Mouse (Mus musculus) brain, adult 10 weeks (tissue): ENCODE measurements around the gene Abcg5. TPM values are rescaled to one million over a fixed set of nuclear protein-coding genes. Genes with fewer than 3 reads are reported as not detected.

Experiments
- polyA plus RNA-seq: library from polyadenylated mRNA; stranded (reverse); fragments of 350-450 nt; fragmentation: Illumina TruSeq; extraction: RNeasy Lipid Tissue Mini Kit (QIAGEN cat#74804); gene quantifications from one replicate; pipeline ENCODE4 v1.2.3, GENCODE M21; 2015; ENCODE audit warnings: low read depth, low replicate concordance

Abcg5 gene
- polyA plus RNA-seq, result 0.18 TPM

GRCm38 (mm10) chr17:84682734-84683717, at the start of gene Abcg5:
Gene Abcg5, minus strand, starts transcription at chr17:84683011.

GRCm38 (mm10) chr17:84675951-84676366, 6.9 kb downstream of the Abcg5 start, which contains the start of gene Abcg8:
Gene Abcg8, plus strand, starts transcription at chr17:84676302.

GRCm38 (mm10) chr17:84626276-84626856, 56.4 kb downstream of the Abcg5 start, which contains the start of gene Dync2li1:
Gene Dync2li1, plus strand, starts transcription at chr17:84626496.

Other genes with a start within 250 kb of the Abcg5 start
- gene Thada, start 216.8 kb downstream of the Abcg5 start, polyA plus RNA-seq, result 5.0 TPM
- 3.5 TPM for gene Plekhh2, start 171.1 kb downstream of the Abcg5 start, polyA plus RNA-seq
- gene Dync2li1, start 56.5 kb downstream of the Abcg5 start, polyA plus RNA-seq, result 38.6 TPM
- not detected for gene Abcg8, start 6.7 kb downstream of the Abcg5 start, polyA plus RNA-seq
- gene Lrpprc, start 107.8 kb upstream of the Abcg5 start, polyA plus RNA-seq, result 34.4 TPM